Mouse (Mus musculus) intestine, embryonic 14.5 days (tissue): ENCODE results near the gene Appl2. TPM values are rescaled to one million over a fixed set of nuclear protein-coding genes. Genes with fewer than 3 reads are reported as not detected.

Experiments
- ATAC-seq: fragments of 200-750 bp; cut with Nextera tagmentation; replicated peaks from 2 replicates; pipeline ENCODE4 v1.8.0; 2017; ENCODE audit warnings: low read depth, moderate number of reproducible peaks, moderate TSS enrichment, moderate library complexity; ENCODE audit not compliant: low FRiP score, low TSS enrichment
- DNase-seq: peaks from one replicate; pipeline ENCODE4 v3.0.0-alpha.2; 2018; ENCODE audit warnings: low spot score
- H3K27ac ChIP-seq: fragments of 300-500 bp; sonication (generic); 2 replicates; pipeline ENCODE4 v1.5.1; 2014; ENCODE audit warnings: low read depth, mild to moderate bottlenecking, control low read depth
- H3K27me3 ChIP-seq: fragments of 300-500 bp; sonication (generic); replicated peaks from 2 replicates; pipeline ENCODE4 v1.6.1; 2014; ENCODE audit warnings: low read length, control low read depth; ENCODE audit not compliant: control insufficient read depth, insufficient read depth
- H3K36me3 ChIP-seq: fragments of 300-500 bp; sonication (generic); 2 replicates; pipeline ENCODE4 v1.6.1; 2014; ENCODE audit warnings: low read length, control low read depth; ENCODE audit not compliant: control insufficient read depth, insufficient read depth
- H3K4me1 ChIP-seq: fragments of 300-500 bp; sonication (generic); replicated peaks from 2 replicates; pipeline ENCODE4 v1.6.1; 2014; ENCODE audit warnings: low read length, control low read depth, mixed read lengths; ENCODE audit not compliant: control insufficient read depth, insufficient read depth
- H3K4me2 ChIP-seq: fragments of 300-500 bp; sonication (generic); 2 replicates; pipeline ENCODE4 v1.6.1; 2014; ENCODE audit warnings: low read length
- H3K4me3 ChIP-seq: fragments of 300-500 bp; sonication (generic); 2 replicates; pipeline ENCODE4 v1.5.1; 2014; ENCODE audit warnings: low read depth, low read length, control low read depth, mixed read lengths
- H3K9ac ChIP-seq: fragments of 300-500 bp; sonication (generic); 2 replicates; pipeline ENCODE4 v1.6.1; 2014; ENCODE audit warnings: mild to moderate bottlenecking, low read length
- H3K9me3 ChIP-seq: fragments of 300-500 bp; sonication (generic); 2 replicates; pipeline ENCODE4 v1.6.1; 2016; ENCODE audit warnings: low read length, control low read depth; ENCODE audit not compliant: control insufficient read depth
- WGBS: fragments of 180-500 bp; shearing (Covaris S2); extraction: QIAGEN DNeasy Blood & Tissue Kit; methylation state at CpG from one replicate; pipeline ENCODE4 v1.1.7; 2014; 5-methylcytosine and 5-hydroxymethylcytosine counted together
- polyA plus RNA-seq: library from polyadenylated mRNA; unstranded; fragments of >200 nt; fragmentation: Nextera tagmentation; extraction: Ambion mirVana; gene quantifications from 2 replicates; pipeline ENCODE4 v1.2.1, GENCODE M21; 2014

Appl2 gene
- polyA plus RNA-seq, 1 experiment from 2014 or later: 37.7 TPM

GRCm38 (mm10) chr10:83628241-83628640, 20.3 kb downstream of the Appl2 start:
- no peak overlapping the region for H3K4me3 ChIP-seq
- H3K27me3 ChIP-seq: no peaks in the 10 kb centered on the region
- 84% methylated on average over 4 of the region's 4 CpGs for WGBS
- H3K9ac ChIP-seq: no peak overlapping the region
- DNase-seq (no peak), ATAC-seq (no peak)
- no peak overlapping the region for H3K4me2 ChIP-seq
- no peaks in the 10 kb centered on the region for H3K4me1 ChIP-seq
- no peak overlapping the region for H3K27ac ChIP-seq
- H3K36me3 ChIP-seq: peaks cover 50% of the 10 kb centered on the region
- H3K9me3 ChIP-seq: no peaks in the 10 kb centered on the region

- ATAC-seq (no peak), DNase-seq (no peak)
- no peak overlapping the region for H3K27ac ChIP-seq
- peaks cover 48% of the 10 kb centered on the region for H3K36me3 ChIP-seq
- no peaks in the 10 kb centered on the region for H3K9me3 ChIP-seq
- H3K9ac ChIP-seq: no peak overlapping the region
- WGBS: 94% methylated on average over 9 of the region's 9 CpGs
- no peak overlapping the region for H3K4me2 ChIP-seq
- no peaks in the 10 kb centered on the region for H3K27me3 ChIP-seq
- H3K4me1 ChIP-seq: no peaks in the 10 kb centered on the region
- H3K4me3 ChIP-seq: no peak overlapping the region
Observed at GRCm38 (mm10) chr10:83627113-83627687, 21.3 kb downstream of the Appl2 start.

- DNase-seq (no peak), ATAC-seq (no peak)
- WGBS: 94% methylated on average over 12 of the region's 12 CpGs
- H3K4me2 ChIP-seq: no peak overlapping the region
- no peak overlapping the region for H3K27ac ChIP-seq
- H3K4me1 ChIP-seq: no peaks in the 10 kb centered on the region
- no peak overlapping the region for H3K9ac ChIP-seq
- H3K9me3 ChIP-seq: no peaks in the 10 kb centered on the region
- H3K27me3 ChIP-seq: no peaks in the 10 kb centered on the region
- H3K4me3 ChIP-seq: no peak overlapping the region
- H3K36me3 ChIP-seq: peaks cover 44% of the 10 kb centered on the region
Observed at GRCm38 (mm10) chr10:83624841-83625240, 23.7 kb downstream of the Appl2 start.

GRCm38 (mm10) chr10:83624065-83624464, 24.5 kb downstream of the Appl2 start:
- ATAC-seq (no peak), DNase-seq (no peak)
- H3K9ac ChIP-seq: no peak overlapping the region
- WGBS: 72% methylated on average over 8 of the region's 8 CpGs
- H3K4me1 ChIP-seq: no peaks in the 10 kb centered on the region
- no peaks in the 10 kb centered on the region for H3K27me3 ChIP-seq
- H3K27ac ChIP-seq: no peak overlapping the region
- peaks cover 44% of the 10 kb centered on the region for H3K36me3 ChIP-seq
- H3K4me2 ChIP-seq: no peak overlapping the region
- H3K4me3 ChIP-seq: no peak overlapping the region
- no peaks in the 10 kb centered on the region for H3K9me3 ChIP-seq

GRCm38 (mm10) chr10:83620350-83621055, 28.0 kb downstream of the Appl2 start:
- Histone ChIP-seq H3K9ac (no peak overlapping the region), H3K27me3 (no peaks in the 10 kb centered on the region), H3K4me3 (no peak overlapping the region), H3K27ac (no peak overlapping the region), H3K9me3 (no peaks in the 10 kb centered on the region), H3K4me1 (no peaks in the 10 kb centered on the region), H3K36me3 (peaks cover 24% of the 10 kb centered on the region), H3K4me2 (no peak overlapping the region)
- no peak for DNase-seq
- 91% methylated on average over 24 of the region's 24 CpGs for WGBS
- no peak for ATAC-seq

GRCm38 (mm10) chr10:83618819-83619440, 29.6 kb downstream of the Appl2 start:
- H3K4me1 ChIP-seq: no peaks in the 10 kb centered on the region
- H3K4me2 ChIP-seq: no peak overlapping the region
- no peak overlapping the region for H3K4me3 ChIP-seq
- ATAC-seq: no peak
- H3K27ac ChIP-seq: no peak overlapping the region
- H3K9me3 ChIP-seq: no peaks in the 10 kb centered on the region
- H3K27me3 ChIP-seq: no peaks in the 10 kb centered on the region
- no peak for DNase-seq
- 87% methylated on average over 12 of the region's 12 CpGs for WGBS
- H3K36me3 ChIP-seq: peaks cover 19% of the 10 kb centered on the region
- no peak overlapping the region for H3K9ac ChIP-seq

GRCm38 (mm10) chr10:83617366-83617765, 31.2 kb downstream of the Appl2 start:
- Histone ChIP-seq H3K27me3 (no peaks in the 10 kb centered on the region), H3K27ac (no peak overlapping the region), H3K4me1 (no peaks in the 10 kb centered on the region), H3K4me3 (no peak overlapping the region), H3K36me3 (peaks cover 29% of the 10 kb centered on the region), H3K9ac (no peak overlapping the region), H3K9me3 (no peaks in the 10 kb centered on the region), H3K4me2 (no peak overlapping the region)
- WGBS: 63% methylated on average over 10 of the region's 10 CpGs
- DNase-seq (peak; percentile 61), ATAC-seq (no peak)

- no peak overlapping the region for H3K27ac ChIP-seq
- no peak overlapping the region for H3K9ac ChIP-seq
- H3K4me2 ChIP-seq: no peak overlapping the region
- H3K4me1 ChIP-seq: no peaks in the 10 kb centered on the region
- H3K9me3 ChIP-seq: no peaks in the 10 kb centered on the region
- 90% methylated on average over 14 of the region's 14 CpGs for WGBS
- ATAC-seq: no peak
- no peak overlapping the region for H3K4me3 ChIP-seq
- no peak for DNase-seq
- peaks cover 65% of the 10 kb centered on the region for H3K36me3 ChIP-seq
- no peaks in the 10 kb centered on the region for H3K27me3 ChIP-seq
Observed at GRCm38 (mm10) chr10:83612648-83613215, 35.8 kb downstream of the Appl2 start.
